10 mouse cellular contexts compared by ENCODE assay signal in genomic region chr11:95263816-95264454, GRCm38 (mm10). TPM values are rescaled to one million over a fixed set of nuclear protein-coding genes. Genes with fewer than 3 reads are reported as not detected.
A peak's percentile ranks its signal among the peaks of the same experiment; 100 is the strongest.
DNase-seq lines count a peak whose midpoint lies in the region; ATAC-seq lines count a peak whose summit lies in the region.
"Had no signal": no experiment of that assay in that cellular context is flagged by ENCODE, and none has a peak within 500 bp of the region (broad histone marks: within the 10 kb centered on the region; RNA-seq: fewer than 3 reads in every experiment).

No protein-coding gene starts in this region.

- H3K9me3 ChIP-seq in embryonic facial prominence, embryonic 13.5 days, result no peaks in the 10 kb centered on the region
- no peaks in the 10 kb centered on the region for H3K9me3 ChIP-seq in intestine, embryonic 15.5 days

- ATAC-seq in embryonic facial prominence, embryonic 13.5 days (ENCODE audit: insufficient number of reproducible peaks, insufficient read depth, low FRiP score, low TSS enrichment, low read depth), result no peak
- ATAC-seq in intestine, embryonic 15.5 days, result peak; percentile 15; the same call in 1 of the 2 replicates
- ATAC-seq in frontal cortex, adult (ENCODE audit: low TSS enrichment), result no peak

- H3K4me3 ChIP-seq in embryonic facial prominence, embryonic 13.5 days, result no peak overlapping the region
- no peak overlapping the region for H3K4me3 ChIP-seq in intestine, embryonic 15.5 days (replicated peaks)

- no peak overlapping the region for H3K9ac ChIP-seq in embryonic facial prominence, embryonic 13.5 days
- no peak overlapping the region for H3K9ac ChIP-seq in intestine, embryonic 15.5 days

- peaks cover 9% of the 10 kb centered on the region; the same call in 1 of the 2 replicates for H3K4me1 ChIP-seq in embryonic facial prominence, embryonic 13.5 days
- peaks cover 11% of the 10 kb centered on the region for H3K4me1 ChIP-seq in intestine, embryonic 15.5 days (replicated peaks)

- no peak overlapping the region for H3K4me2 ChIP-seq in embryonic facial prominence, embryonic 13.5 days
- H3K4me2 ChIP-seq in intestine, embryonic 15.5 days (replicated peaks), result no peak overlapping the region

- H3K27ac ChIP-seq in embryonic facial prominence, embryonic 13.5 days, result peak overlapping the region; percentile 51; the same call in 1 of the 2 replicates
- H3K27ac ChIP-seq in intestine, embryonic 15.5 days, result peak overlapping the region; percentile 72
- H3K27ac ChIP-seq: macrophage had no signal

- 18% methylated on average over 11 of the region's 11 CpGs for WGBS in embryonic facial prominence, embryonic 13.5 days
- 28% methylated on average over 11 of the region's 11 CpGs for WGBS in intestine, embryonic 15.5 days

- no peaks in the 10 kb centered on the region for H3K27me3 ChIP-seq in embryonic facial prominence, embryonic 13.5 days
- H3K27me3 ChIP-seq in intestine, embryonic 15.5 days (replicated peaks), result no peaks in the 10 kb centered on the region

- DNase-seq in embryo, embryonic 10.5 days (ENCODE audit: low spot score), result peak; percentile 27
- no peak for DNase-seq in embryo, embryonic 9.5 days (ENCODE audit: extremely low spot score)
- DNase-seq in lung, postnatal 36 days, result peak; percentile 67
- DNase-seq in B cell, adult 2 months, result no peak
- DNase-seq in right cerebral cortex, postnatal 25 days, result no peak
- DNase-seq: thymus, postnatal 25 days had no signal

- peaks cover 16% of the 10 kb centered on the region for H3K36me3 ChIP-seq in embryonic facial prominence, embryonic 13.5 days
- H3K36me3 ChIP-seq in intestine, embryonic 15.5 days, result no peaks in the 10 kb centered on the region

RNA-seq across cellular contexts. Expression of gene Tac4, which starts 2.6 kb away (rescaled TPM):
- not detected in 2 replicates for polyA plus RNA-seq in embryonic facial prominence, embryonic 13.5 days (2015; fragmentation: Nextera tagmentation; extraction: Ambion mirVana)
- not detected in 2 replicates for polyA plus RNA-seq in intestine, embryonic 15.5 days (2015; fragmentation: Nextera tagmentation; extraction: Ambion mirVana)
- polyA plus RNA-seq: macrophage had no signal

RNA-seq across cellular contexts. Expression of gene Kat7, which starts 46.1 kb away (rescaled TPM):
- polyA plus RNA-seq in embryonic facial prominence, embryonic 13.5 days (2015; fragmentation: Nextera tagmentation; extraction: Ambion mirVana), result 67.0 and 67.2 TPM in 2 replicates
- polyA plus RNA-seq in intestine, embryonic 15.5 days (2015; fragmentation: Nextera tagmentation; extraction: Ambion mirVana), result 67.3 and 68.7 TPM in 2 replicates

Comparison
In these comparisons a context has a peak if more than half of its experiments do, and no peak if none do; other contexts are left out.
1. DNase-seq: peak in embryo, embryonic 10.5 days (single experiment) and lung, postnatal 36 days (single experiment); none in embryo, embryonic 9.5 days (single experiment), B cell, adult 2 months (0 of 2) and right cerebral cortex, postnatal 25 days (single experiment).